Mouse (Mus musculus) small intestine, adult 2 months (tissue): ENCODE measurements around the gene Lao1.
"Not testable (repeated sequence)": the region's sequence is repeated elsewhere in the genome, so short reads cannot be mapped to it uniquely, and the experiment has no call there.

Experiments
- CTCF ChIP-seq: fragments of 200-500 bp; IDR thresholded peaks from 2 replicates; pipeline ENCODE4 v1.5.1; 2012; ENCODE audit warnings: low read depth, mild to moderate bottlenecking, control low read depth, inconsistent platforms, low read length, moderate library complexity, mixed read lengths; ENCODE audit not compliant: insufficient replicate concordance, insufficient read length; ENCODE audit errors: extremely low read depth
- POLR2A ChIP-seq: fragments of 200-500 bp; IDR thresholded peaks from 2 replicates; pipeline ENCODE4 v1.6.1; 2012; ENCODE audit warnings: low read depth, mild to moderate bottlenecking, control low read depth, inconsistent platforms, low read length, moderate library complexity

- TF ChIP-seq CTCF, POLR2A: not testable (repeated sequence)
Measured at GRCm38 (mm10) chr4:118917365-118917764, 44.0 kb upstream of the Lao1 start, which contains the start of gene Olfr1329.
